Mouse (Mus musculus): ENCODE measurements at regions not wholly inside any gene's neighbourhood (a gene's known extent, or its start where the extent isn't known, plus 50 kb on each side); places are given as distances from the start of the nearest gene placed in this dataset.
A peak's percentile ranks its signal among the peaks of the same experiment; 100 is the strongest.

DNA sequence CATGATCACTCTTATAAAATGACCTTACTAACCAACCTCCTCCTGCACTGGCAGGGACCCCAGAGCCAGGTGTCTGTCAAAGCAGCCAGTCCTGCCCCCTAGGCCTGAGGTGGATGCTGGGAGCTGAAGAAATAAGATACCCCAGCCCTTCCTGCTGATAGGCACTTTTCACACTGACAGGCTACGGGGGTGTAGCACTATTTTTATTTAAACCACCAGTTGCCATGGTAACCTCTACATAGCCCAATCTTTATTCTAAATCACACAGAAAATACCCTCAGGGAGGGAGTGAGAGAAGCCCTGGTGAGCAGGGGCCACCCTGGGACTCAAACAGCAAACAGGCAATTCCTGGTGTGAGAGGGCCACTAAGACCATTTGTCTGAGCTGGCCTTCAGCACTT lies 51.4 kb upstream of the Topaz1 start:
- DNase-seq (ENCODE audit: extremely low spot score in 1 of 2, low spot score in 1 of 2) = peak in 1 of 2 experiments; percentile 70

All from frontal cortex, adult 2 months (tissue).